Mouse (Mus musculus) frontal cortex, postnatal 25 days (tissue): Measurements from ENCODE around the gene Wdsub1.

Experiments
- DNase-seq, 2 experiments: peaks; one replicate each; pipeline ENCODE4 v3.0.0; 2022; ENCODE audit warnings: low spot score in 2 of 2

Gene Wdsub1

GRCm38 (mm10) chr2:59806038-59806437, 76.4 kb downstream of the Wdsub1 start:
- DNase-seq: no peak

DNA sequence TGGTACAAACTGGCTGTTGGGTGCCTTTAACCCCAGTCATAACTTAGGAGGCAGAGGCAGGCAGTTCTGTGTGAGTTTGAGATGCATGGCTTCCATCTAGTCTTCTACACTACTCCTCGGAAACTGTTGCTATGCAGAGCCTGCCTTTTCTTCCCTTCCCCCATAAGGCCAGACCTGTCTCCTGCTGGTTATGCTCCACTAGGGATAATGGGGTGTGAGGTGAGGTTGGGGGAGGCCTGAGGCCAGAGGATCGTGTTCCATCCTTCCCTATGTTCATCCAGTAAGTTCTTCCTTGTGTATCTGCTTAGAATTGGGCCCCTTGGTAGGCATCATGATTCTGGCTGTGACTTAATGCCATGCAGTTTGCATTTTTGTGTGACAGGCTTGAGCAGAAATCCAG, 76.8 kb downstream of the Wdsub1 start:
- DNase-seq: no peak

- DNase-seq: no peak
These were observed 79.5 kb downstream of the Wdsub1 start for GRCm38 (mm10) chr2:59802722-59803387.
